22 mouse cellular contexts compared by ENCODE assay signal in genomic region chr11:21037267-21037906, GRCm38 (mm10).
"Had no signal": no experiment of that assay in that cellular context is flagged by ENCODE, and none has a peak within 500 bp of the region (broad histone marks: within the 10 kb centered on the region; RNA-seq: fewer than 3 reads in every experiment).

No protein-coding gene starts in this region.

- H3K27ac ChIP-seq: heart, embryonic 13.5 days; heart, embryonic 15.5 days; hindbrain, embryonic 10.5 days; hindbrain, embryonic 12.5 days; hindbrain, embryonic 14.5 days; limb, embryonic 13.5 days; limb, embryonic 15.5 days; liver, embryonic 12.5 days; liver, embryonic 14.5 days had no signal

- H3K4me2 ChIP-seq: heart, embryonic 13.5 days; heart, embryonic 15.5 days; hindbrain, embryonic 12.5 days; hindbrain, embryonic 14.5 days; limb, embryonic 13.5 days; limb, embryonic 15.5 days; liver, embryonic 12.5 days had no signal

- H3K9me3 ChIP-seq: heart, embryonic 13.5 days; heart, embryonic 15.5 days; hindbrain, embryonic 10.5 days; hindbrain, embryonic 12.5 days; limb, embryonic 13.5 days; limb, embryonic 15.5 days; liver, embryonic 12.5 days had no signal

- H3K4me3 ChIP-seq: gastrocnemius, adult 2 months; heart, adult 2 months; heart, embryonic 13.5 days; heart, embryonic 15.5 days; hindbrain, embryonic 10.5 days; hindbrain, embryonic 12.5 days; limb, embryonic 13.5 days; limb, embryonic 15.5 days; liver, embryonic 12.5 days had no signal

- ATAC-seq: hindbrain, embryonic 16.5 days; liver, embryonic 12.5 days had no signal

- H3K36me3 ChIP-seq: heart, embryonic 13.5 days; heart, embryonic 15.5 days; hindbrain, embryonic 10.5 days; hindbrain, embryonic 12.5 days; limb, embryonic 13.5 days; limb, embryonic 15.5 days; liver, embryonic 12.5 days had no signal

- DNase-seq: gastrocnemius, adult 2 months; gastrocnemius, postnatal 10 days; gastrocnemius, postnatal 25 days; heart, adult 2 months; heart, postnatal 4 days; kidney, adult 18-20 months; kidney, adult 8-10 months; kidney, postnatal 10 days; kidney, postnatal 36 days; layer of hippocampus, adult 9-11 months; layer of hippocampus, postnatal 36 days; left cerebral cortex, postnatal 4 days had no signal

- H3K27me3 ChIP-seq: heart, embryonic 13.5 days; heart, embryonic 15.5 days; hindbrain, embryonic 12.5 days; limb, embryonic 13.5 days; limb, embryonic 15.5 days; liver, embryonic 12.5 days had no signal

- H3K9ac ChIP-seq: heart, embryonic 13.5 days; heart, embryonic 15.5 days; hindbrain, embryonic 12.5 days; hindbrain, embryonic 14.5 days; limb, embryonic 13.5 days; limb, embryonic 15.5 days; liver, embryonic 12.5 days; liver, embryonic 14.5 days had no signal
